In the genomic region with DNA sequence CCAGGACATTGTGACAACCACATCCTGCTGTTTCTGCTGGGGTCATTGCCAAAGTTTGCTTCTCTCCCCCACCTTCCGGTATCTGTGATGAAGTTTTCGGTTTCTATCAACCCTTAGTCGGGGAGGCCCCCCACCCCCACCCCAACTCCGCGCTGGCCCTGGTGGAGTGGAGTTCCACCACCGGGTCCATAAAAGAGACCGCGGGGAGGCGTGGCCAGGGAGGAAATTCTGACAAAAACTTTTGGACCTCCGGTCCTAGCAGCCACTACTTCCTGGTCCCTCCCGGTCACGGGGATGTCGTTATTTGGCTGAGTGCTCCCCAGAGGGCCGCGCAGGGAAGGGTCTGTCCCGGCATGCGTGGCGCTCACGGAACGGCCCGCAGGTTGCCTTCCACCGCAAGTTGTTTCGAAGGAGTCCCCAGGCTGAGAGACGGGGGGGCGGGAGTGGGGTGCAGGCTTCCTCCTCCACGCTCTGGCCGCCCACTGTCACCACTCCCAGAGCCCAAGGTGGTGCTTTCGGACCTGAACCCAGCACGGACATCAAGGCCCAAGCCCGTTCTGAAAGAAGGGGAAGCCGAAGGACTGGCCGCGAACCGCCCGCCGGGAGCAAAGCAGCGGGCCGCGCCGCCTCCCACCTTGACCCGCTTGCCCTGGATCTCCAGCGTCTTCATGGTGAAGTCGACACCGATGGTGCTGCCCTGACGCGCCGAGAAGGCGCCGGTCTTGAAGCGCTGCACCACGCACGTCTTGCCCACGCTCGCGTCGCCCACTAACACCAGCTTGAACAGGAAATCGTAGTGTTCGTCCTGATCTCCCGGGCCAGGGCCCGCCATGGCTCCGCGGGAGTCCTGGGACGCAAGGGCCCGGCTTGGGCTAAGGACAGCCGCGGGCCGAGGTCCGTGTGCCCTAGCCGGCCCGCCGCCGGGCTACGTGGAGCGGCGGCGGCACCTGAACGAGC, we compare ENCODE assay signal across 8 mouse cellular contexts. TPM values are rescaled to one million over a fixed set of nuclear protein-coding genes. Genes with fewer than 3 reads are reported as not detected.
DNase-seq lines count a peak whose midpoint lies in the region; ATAC-seq and TF ChIP-seq lines count a peak whose summit lies in the region.

No protein-coding gene starts in this region.

- no peaks in the 10 kb centered on the region for H3K9me3 ChIP-seq in CH12.LX (replicated peaks; ENCODE audit: low read length)
- no peaks in the 10 kb centered on the region for H3K9me3 ChIP-seq in hindbrain, embryonic 10.5 days

- peak overlapping the region; percentile 75 to 94 (median 78) for H3K4me3 ChIP-seq in CH12.LX (replicated peaks in 1 of 3; ENCODE audit: low read depth in 2 of 3, low read length in 2 of 3, poor library complexity in 1 of 3)
- peak overlapping the region; percentile 75 for H3K4me3 ChIP-seq in hindbrain, embryonic 10.5 days

- 1% methylated on average over 77 of the region's 77 CpGs for WGBS in hindbrain, embryonic 10.5 days

- H3K27ac ChIP-seq in CH12.LX (ENCODE audit: insufficient read depth, low read depth): peak overlapping the region; percentile 93
- peak overlapping the region; percentile 86 for H3K27ac ChIP-seq in hindbrain, embryonic 10.5 days

- TF ChIP-seq RAD21 in CH12.LX (IDR thresholded peaks at IDR 0.05; ENCODE audit: low read depth, low read length): no peak; the same call in 1 of the 2 replicates

- no peak for TF ChIP-seq CTCF in CH12.LX (conservative IDR thresholded peaks at IDR 0.05 in 1 of 2, IDR thresholded peaks at IDR 0.05 in 1 of 2; ENCODE audit: low read depth in 2 of 2, low read length in 2 of 2)

- in situ Hi-C loops in CH12.LX (cut with MboI; ENCODE audit: low pct_ligation_motif_present, low pct_unique_long_range_greater_than_20kb, low sequenced_read_pairs): no loop called here

- H3K79me2 ChIP-seq in CH12.LX (replicated peaks; ENCODE audit: control insufficient read depth, extremely low read depth, insufficient read depth, poor library complexity, severe bottlenecking): peaks cover 32% of the 10 kb centered on the region

- peaks cover 13 to 56% of the 10 kb centered on the region in 2 experiments for H3K4me1 ChIP-seq in CH12.LX (ENCODE audit: control insufficient read depth in 1 of 2, insufficient read depth in 2 of 2)
- peaks cover 36% of the 10 kb centered on the region for H3K4me1 ChIP-seq in hindbrain, embryonic 10.5 days (replicated peaks)

- no peaks in the 10 kb centered on the region for H3K27me3 ChIP-seq in CH12.LX (replicated peaks)
- H3K27me3 ChIP-seq in hindbrain, embryonic 10.5 days (ENCODE audit: insufficient read depth, poor library complexity, severe bottlenecking): peaks cover 11% of the 10 kb centered on the region; the same call in 1 of the 2 replicates

- ATAC-seq in frontal cortex, adult (ENCODE audit: low TSS enrichment): peak; percentile 50

- peak; percentile 88 for DNase-seq in CH12.LX (ENCODE audit: extremely low read depth)
- DNase-seq in brain, adult 2 months (ENCODE audit: low read depth, low spot score): peak; percentile 69
- DNase-seq in hindbrain, embryonic 10.5 days (ENCODE audit: low spot score): peak; percentile 39
- peak; percentile 18 to 32 for DNase-seq in layer of hippocampus, postnatal 14 days (ENCODE audit: low spot score in 2 of 2)
- peak; percentile 75 for DNase-seq in lung, postnatal 14 days
- DNase-seq in ovary, postnatal 36 days (ENCODE audit: low spot score): peak; percentile 60
- peak; percentile 63 for DNase-seq in thymus, postnatal 14 days

- H3K4me2 ChIP-seq in CH12.LX (ENCODE audit: insufficient read depth, low read depth, poor library complexity, severe bottlenecking): peak overlapping the region; percentile 85

- peaks cover 12 to 41% of the 10 kb centered on the region in 2 experiments for H3K36me3 ChIP-seq in CH12.LX (replicated peaks in 1 of 2; ENCODE audit: control insufficient read depth in 1 of 2, insufficient read depth in 1 of 2, low read length in 1 of 2)
- peaks cover 27% of the 10 kb centered on the region for H3K36me3 ChIP-seq in hindbrain, embryonic 10.5 days

- TF ChIP-seq POLR2A in CH12.LX (IDR thresholded peaks at IDR 0.05; ENCODE audit: low read depth, low read length): peak; percentile 46; the same call in 1 of the 2 replicates

- dilution Hi-C loops in CH12.LX (cut with MboI; ENCODE audit: extremely low pct_ligation_motif_present, extremely low pct_unique_long_range_greater_than_20kb, low sequenced_read_pairs): no loop called here

- TF ChIP-seq EP300 in CH12.LX (IDR thresholded peaks at IDR 0.05; ENCODE audit: low read length): peak; percentile 53; the same call in 1 of the 2 replicates

- H3K9ac ChIP-seq in CH12.LX (ENCODE audit: insufficient read depth, low read depth): peak overlapping the region; percentile 87

TF ChIP-seq in CH12.LX, 34 proteins besides CTCF, POLR2A, EP300 and RAD21 (continues in another document):
- TF ChIP-seq ZC3H11A (IDR thresholded peaks at IDR 0.05; ENCODE audit: low read depth, low read length): no peak
- TF ChIP-seq HCFC1 (IDR thresholded peaks at IDR 0.05; ENCODE audit: low read depth, low read length): peak; percentile 34; the same call in 1 of the 2 replicates
- TF ChIP-seq USF1 (IDR thresholded peaks at IDR 0.05; ENCODE audit: low read depth, low read length): no peak; the same call in 1 of the 2 replicates
- peak; percentile 91 for TF ChIP-seq IRF4 (IDR thresholded peaks at IDR 0.05; ENCODE audit: low read depth, low read length)
- 0 out of 2 replicates have a peak, but pooled peaks have one; percentile 62 for TF ChIP-seq CHD1 (IDR thresholded peaks at IDR 0.05; ENCODE audit: low read depth, low read length)
- peak; percentile 21; the same call in 1 of the 2 replicates for TF ChIP-seq ZMIZ1 (IDR thresholded peaks at IDR 0.05; ENCODE audit: low read depth, low read length)
- TF ChIP-seq SMC3 (IDR thresholded peaks at IDR 0.05; ENCODE audit: low read depth, low read length): no peak
- TF ChIP-seq TBP (conservative IDR thresholded peaks at IDR 0.05; ENCODE audit: low read depth, low read length): no peak
- TF ChIP-seq ZKSCAN1 (IDR thresholded peaks at IDR 0.05; ENCODE audit: borderline replicate concordance, low read depth, low read length): no peak
- TF ChIP-seq JUND (conservative IDR thresholded peaks at IDR 0.05; ENCODE audit: low read depth, low read length): peak; percentile 46; the same call in 1 of the 2 replicates
- TF ChIP-seq MAX (IDR thresholded peaks at IDR 0.05; ENCODE audit: low read length): 0 out of 2 replicates have a peak, but pooled peaks have one; percentile 33
- no peak for TF ChIP-seq MYC (IDR thresholded peaks at IDR 0.05; ENCODE audit: low read depth, low read length)
- peak; percentile 70 for TF ChIP-seq TCF12 (IDR thresholded peaks at IDR 0.05; ENCODE audit: low read depth, low read length)
- peak; percentile 57 for TF ChIP-seq UBTF (IDR thresholded peaks at IDR 0.05; ENCODE audit: low read depth, low read length)
- peak; percentile 46; the same call in 1 of the 2 replicates for TF ChIP-seq MEF2A (IDR thresholded peaks at IDR 0.05; ENCODE audit: borderline replicate concordance, low read depth, low read length)
- TF ChIP-seq PAX5 (IDR thresholded peaks at IDR 0.05; ENCODE audit: low read length): no peak
- no peak for TF ChIP-seq ZNF384 (IDR thresholded peaks at IDR 0.05; ENCODE audit: low read depth, low read length)
- peak; percentile 76 for TF ChIP-seq BHLHE40 (IDR thresholded peaks at IDR 0.05; ENCODE audit: low read depth, low read length)
- peak; percentile 61; the same call in 1 of the 2 replicates for TF ChIP-seq RCOR1 (conservative IDR thresholded peaks at IDR 0.05; ENCODE audit: low read depth, low read length)
- peak; percentile 49 for TF ChIP-seq MXI1 (IDR thresholded peaks at IDR 0.05; ENCODE audit: low read depth, low read length)
- no peak for TF ChIP-seq E2F4 (IDR thresholded peaks at IDR 0.05; ENCODE audit: insufficient replicate concordance, low read depth, low read length)
- peak; percentile 70 for TF ChIP-seq SIN3A (IDR thresholded peaks at IDR 0.05; ENCODE audit: low read length)
- no peak for TF ChIP-seq POLR2AphosphoS2 (IDR thresholded peaks at IDR 0.05; ENCODE audit: low read depth, low read length)
- TF ChIP-seq GABPA (IDR thresholded peaks at IDR 0.05; ENCODE audit: insufficient replicate concordance, low read depth, low read length): no peak
- peak; percentile 70 for TF ChIP-seq ETS1 (conservative IDR thresholded peaks at IDR 0.05; ENCODE audit: low read depth, low read length)
- TF ChIP-seq NELFE (IDR thresholded peaks at IDR 0.05; ENCODE audit: low read depth, low read length): no peak

RNA-seq across cellular contexts. Expression of a gene that starts 1.0 kb away (rescaled TPM):
- total RNA-seq in CH12.LX (2012; rRNA removed) (10.3 and 11.4 TPM in 2 replicates), CH12.LX (2014; rRNA removed) (2.8 and 4.3 TPM in 2 replicates)
- 16.1 and 23.4 TPM in 2 replicates for polyA plus RNA-seq in CH12.LX (2012; ENCODE audit: insufficient read length, low read depth)
- 7.9 and 8.1 TPM in 2 replicates for polyA plus RNA-seq in hindbrain, embryonic 10.5 days (2016; fragmentation: Nextera tagmentation; extraction: Ambion mirVana)
- 10 to 100 TPM; 17.2 to 21.9 TPM for total RNA-seq in layer of hippocampus, postnatal 14 days (2021)

RNA-seq across cellular contexts. Expression of a gene that starts 24.6 kb away (rescaled TPM):
- total RNA-seq in CH12.LX (2012; rRNA removed): 13.0 and 15.7 TPM in 2 replicates
- 4.3 and 5.5 TPM in 2 replicates for total RNA-seq in CH12.LX (2014; rRNA removed)
- 25.7 and 37.6 TPM in 2 replicates for polyA plus RNA-seq in CH12.LX (2012; ENCODE audit: insufficient read length, low read depth)
- 0.77 and 1.7 TPM in 2 replicates for polyA plus RNA-seq in hindbrain, embryonic 10.5 days (2016; fragmentation: Nextera tagmentation; extraction: Ambion mirVana)
- 1 to 10 TPM; 2.0 to 3.0 TPM for total RNA-seq in layer of hippocampus, postnatal 14 days (2021)

RNA-seq across cellular contexts. Expression of a gene that starts 27.6 kb away (rescaled TPM):
- 43.8 and 67.7 TPM in 2 replicates for total RNA-seq in CH12.LX (2012; rRNA removed)
- 77.4 and 84.2 TPM in 2 replicates for total RNA-seq in CH12.LX (2014; rRNA removed)
- polyA plus RNA-seq in CH12.LX (2012; ENCODE audit: insufficient read length, low read depth): 140 and 204 TPM in 2 replicates
- 50.7 and 68.0 TPM in 2 replicates for polyA plus RNA-seq in hindbrain, embryonic 10.5 days (2016; fragmentation: Nextera tagmentation; extraction: Ambion mirVana)
- 10 to 100 TPM; 28.9 to 33.8 TPM for total RNA-seq in layer of hippocampus, postnatal 14 days (2021)

RNA-seq across cellular contexts. Expression of a gene that starts 33.1 kb away (rescaled TPM):
- total RNA-seq in CH12.LX (2012; rRNA removed) (not detected in 2 replicates), CH12.LX (2014; rRNA removed) (not detected in 2 replicates)
- polyA plus RNA-seq in CH12.LX (2012; ENCODE audit: insufficient read length, low read depth): not detected in 2 replicates
- polyA plus RNA-seq in hindbrain, embryonic 10.5 days (2016; fragmentation: Nextera tagmentation; extraction: Ambion mirVana): 3.0 and 3.1 TPM in 2 replicates
- total RNA-seq in layer of hippocampus, postnatal 14 days (2021): under 1 TPM; 0.39 to 0.60 TPM

RNA-seq across cellular contexts. Expression of a gene that starts 39.9 kb away (rescaled TPM):
- total RNA-seq in CH12.LX (2012; rRNA removed): 558 and 652 TPM in 2 replicates
- total RNA-seq in CH12.LX (2014; rRNA removed): 838 and 876 TPM in 2 replicates
- 649 and 743 TPM in 2 replicates for polyA plus RNA-seq in CH12.LX (2012; ENCODE audit: insufficient read length, low read depth)
- polyA plus RNA-seq in hindbrain, embryonic 10.5 days (2016; fragmentation: Nextera tagmentation; extraction: Ambion mirVana): 1,080 and 1,309 TPM in 2 replicates
- 100 to 1,000 TPM; 231 to 244 TPM for total RNA-seq in layer of hippocampus, postnatal 14 days (2021)

Comparison
In these comparisons a context has a peak if more than half of its experiments do, and no peak if none do; other contexts are left out.
1. Peak in every context shown above with its lines: DNase-seq, ATAC-seq, H3K4me3 ChIP-seq and H3K27ac ChIP-seq.
2. DNase-seq: peak in every context shown above with its lines; median percentile 88 in CH12.LX; 75 in lung, postnatal 14 days; 69 in brain, adult 2 months; 63 in thymus, postnatal 14 days; 60 in ovary, postnatal 36 days; 39 in hindbrain, embryonic 10.5 days; 25 in layer of hippocampus, postnatal 14 days.